Mouse (Mus musculus) hindbrain, postnatal 0 days (tissue): ENCODE data around the gene Ttll8. TPM values are rescaled to one million over a fixed set of nuclear protein-coding genes. Genes with fewer than 3 reads are reported as not detected.

Experiments
- ATAC-seq: fragments of 200-750 bp; cut with Nextera tagmentation; 2 replicates; pipeline ENCODE4 v1.8.0; 2017; ENCODE audit warnings: mild to moderate bottlenecking, moderate TSS enrichment, moderate library complexity
- DNase-seq: peaks from one replicate; pipeline ENCODE4 v3.0.0-alpha.2; 2015; ENCODE audit warnings: low spot score
- H3K27ac ChIP-seq: fragments of 300-500 bp; sonication (generic); 2 replicates; pipeline ENCODE4 v1.5.1; 2014; ENCODE audit warnings: mild to moderate bottlenecking
- H3K27me3 ChIP-seq: fragments of 300-500 bp; sonication (generic); 2 replicates; pipeline ENCODE4 v1.6.1; 2014; ENCODE audit warnings: low read length, mixed read lengths; ENCODE audit not compliant: insufficient read depth
- H3K36me3 ChIP-seq: fragments of 300-500 bp; sonication (generic); 2 replicates; pipeline ENCODE4 v1.6.1; 2014; ENCODE audit warnings: low read length, mixed read lengths; ENCODE audit not compliant: insufficient read depth
- H3K4me1 ChIP-seq: fragments of 300-500 bp; sonication (generic); 2 replicates; pipeline ENCODE4 v1.6.1; 2014; ENCODE audit warnings: antibody characterized with exemption, low read length, mixed read lengths; ENCODE audit not compliant: insufficient read depth
- H3K4me2 ChIP-seq: fragments of 300-500 bp; sonication (generic); 2 replicates; pipeline ENCODE4 v1.6.1; 2014; ENCODE audit warnings: low read depth, mild to moderate bottlenecking, low read length, moderate library complexity, mixed read lengths
- H3K4me3 ChIP-seq: fragments of 300-500 bp; sonication (generic); 2 replicates; pipeline ENCODE4 v1.5.1; 2014; ENCODE audit warnings: low read length
- H3K9ac ChIP-seq: fragments of 300-500 bp; sonication (generic); replicated peaks from 2 replicates; pipeline ENCODE4 v1.6.1; 2014; ENCODE audit warnings: mild to moderate bottlenecking, low read length, moderate library complexity, mixed read lengths
- H3K9me3 ChIP-seq: fragments of 300-500 bp; sonication (generic); 2 replicates; pipeline ENCODE4 v1.6.1; 2016; ENCODE audit warnings: low read length, mixed read lengths
- CTCF ChIP-seq: IDR thresholded peaks from 2 replicates; pipeline ENCODE4 v1.5.1; 2016; ENCODE audit warnings: antibody characterized with exemption, control low read depth, low read depth
- WGBS: fragments of 180-500 bp; shearing (Covaris S2); extraction: QIAGEN DNeasy Blood & Tissue Kit; methylation state at CpG from one replicate; pipeline ENCODE4 v1.1.7; 2014; 5-methylcytosine and 5-hydroxymethylcytosine counted together
- polyA plus RNA-seq: library from polyadenylated mRNA; unstranded; fragments of >200 nt; fragmentation: Nextera tagmentation; extraction: Ambion mirVana; gene quantifications from 2 replicates; pipeline ENCODE4 v1.2.1, GENCODE M21; 2015
- total RNA-seq: library from RNA; depleted of rRNA; stranded (reverse); fragments of >200 nt; gene quantifications from 2 replicates; pipeline ENCODE4 v1.2.3, GENCODE M21; 2014; rRNA removed

Ttll8 gene
- total RNA-seq (0.11 and 0.16 TPM in 2 replicates), polyA plus RNA-seq (0.14 and 0.45 TPM in 2 replicates)

DNA sequence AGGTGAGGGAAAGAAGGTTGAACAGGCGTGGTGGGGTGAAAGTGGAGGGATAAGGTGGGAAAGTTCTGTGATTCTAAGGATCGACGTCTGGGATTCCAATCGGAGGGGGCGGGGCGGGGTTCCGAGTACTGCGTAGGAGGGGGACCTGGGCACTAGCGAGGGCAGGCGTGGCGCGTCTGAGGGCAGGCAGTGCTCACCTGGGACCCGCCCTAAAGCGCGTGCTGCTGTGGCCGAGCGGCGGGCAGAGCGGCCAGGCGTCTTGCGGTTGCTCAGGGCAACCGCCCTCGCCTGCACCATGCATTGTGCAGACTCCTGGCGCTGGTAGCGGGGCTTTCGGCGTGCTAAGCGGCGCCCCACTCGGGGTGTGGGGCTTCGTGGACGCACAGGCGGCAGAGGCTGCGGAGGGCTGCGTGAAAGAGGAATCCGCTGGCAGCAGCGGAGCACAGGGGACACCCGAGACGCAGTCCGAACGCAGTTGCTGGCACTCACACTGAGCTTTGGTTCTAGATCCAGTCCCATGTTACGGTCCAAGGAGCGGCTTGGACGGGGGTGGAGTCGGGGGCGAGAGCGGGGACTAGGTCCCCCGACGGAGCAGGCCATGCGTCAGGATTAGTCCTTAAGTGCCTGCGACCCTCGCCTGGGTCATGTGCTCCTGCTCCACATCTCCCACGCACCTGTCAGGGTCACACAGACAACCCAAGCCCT is at the start of gene Ttll8:
Gene Ttll8 (minus strand): TSS at position 51 of the 705 bp plus-strand sequence.
- Histone ChIP-seq H3K4me3 (peak within 1 kb of the TSS; percentile 42), H3K27me3 (no peaks in the 10 kb centered on the region), H3K36me3 (no peaks in the 10 kb centered on the region), H3K4me1 (peaks cover 5% of the 10 kb centered on the region; the same call in 1 of the 2 replicates), H3K27ac (no peak within 1 kb of the TSS), H3K4me2 (peak within 1 kb of the TSS; percentile 79), H3K9ac (peak within 1 kb of the TSS; percentile 52), H3K9me3 (no peaks in the 10 kb centered on the region)
- 4% methylated on average over 50 of the region's 53 CpGs for WGBS
- DNase-seq (peak; percentile 59), ATAC-seq (peak; percentile 82)
- no peak for TF ChIP-seq CTCF

GRCm38 (mm10) chr15:89001245-89001644 is 47.0 kb upstream of the Ttll8 start:
- no peak overlapping the region for H3K9ac ChIP-seq
- no peaks in the 10 kb centered on the region for H3K9me3 ChIP-seq
- H3K27ac ChIP-seq = no peak overlapping the region
- no peaks in the 10 kb centered on the region for H3K27me3 ChIP-seq
- 70% methylated on average over 3 of the region's 3 CpGs for WGBS
- H3K4me3 ChIP-seq = no peak overlapping the region
- ATAC-seq (no peak), DNase-seq (no peak)
- TF ChIP-seq CTCF = no peak
- no peaks in the 10 kb centered on the region for H3K4me1 ChIP-seq
- no peaks in the 10 kb centered on the region for H3K36me3 ChIP-seq
- no peak overlapping the region for H3K4me2 ChIP-seq

- Histone ChIP-seq H3K4me1 (no peaks in the 10 kb centered on the region), H3K4me3 (no peak overlapping the region), H3K4me2 (no peak overlapping the region), H3K27me3 (no peaks in the 10 kb centered on the region), H3K9ac (no peak overlapping the region), H3K27ac (no peak overlapping the region), H3K9me3 (no peaks in the 10 kb centered on the region), H3K36me3 (no peaks in the 10 kb centered on the region)
- 50% methylated on average over 2 of the region's 2 CpGs for WGBS
- no peak for ATAC-seq
- no peak for DNase-seq
- TF ChIP-seq CTCF = no peak
Measured at GRCm38 (mm10) chr15:89000367-89000766, 46.1 kb upstream of the Ttll8 start.

- peak; percentile 70; the same call in 1 of the 2 replicates for ATAC-seq
- Histone ChIP-seq H3K9me3 (no peaks in the 10 kb centered on the region), H3K4me1 (no peaks in the 10 kb centered on the region), H3K4me3 (no peak overlapping the region), H3K4me2 (no peak overlapping the region), H3K9ac (no peak overlapping the region), H3K36me3 (no peaks in the 10 kb centered on the region), H3K27me3 (no peaks in the 10 kb centered on the region), H3K27ac (no peak overlapping the region)
- WGBS = 76% methylated on average over 2 of the region's 2 CpGs
- DNase-seq = peak; percentile 67
- peak; percentile 76 for TF ChIP-seq CTCF
Measured at GRCm38 (mm10) chr15:88999124-88999523, 44.9 kb upstream of the Ttll8 start.

- Histone ChIP-seq H3K9ac (no peak overlapping the region), H3K27me3 (no peaks in the 10 kb centered on the region), H3K36me3 (no peaks in the 10 kb centered on the region), H3K27ac (no peak overlapping the region), H3K9me3 (no peaks in the 10 kb centered on the region), H3K4me2 (no peak overlapping the region), H3K4me1 (no peaks in the 10 kb centered on the region), H3K4me3 (no peak overlapping the region)
- 78% methylated on average over 8 of the region's 8 CpGs for WGBS
- DNase-seq = no peak
- no peak for ATAC-seq
- TF ChIP-seq CTCF = no peak
Measured at GRCm38 (mm10) chr15:88998636-88999035, 44.4 kb upstream of the Ttll8 start.

DNA sequence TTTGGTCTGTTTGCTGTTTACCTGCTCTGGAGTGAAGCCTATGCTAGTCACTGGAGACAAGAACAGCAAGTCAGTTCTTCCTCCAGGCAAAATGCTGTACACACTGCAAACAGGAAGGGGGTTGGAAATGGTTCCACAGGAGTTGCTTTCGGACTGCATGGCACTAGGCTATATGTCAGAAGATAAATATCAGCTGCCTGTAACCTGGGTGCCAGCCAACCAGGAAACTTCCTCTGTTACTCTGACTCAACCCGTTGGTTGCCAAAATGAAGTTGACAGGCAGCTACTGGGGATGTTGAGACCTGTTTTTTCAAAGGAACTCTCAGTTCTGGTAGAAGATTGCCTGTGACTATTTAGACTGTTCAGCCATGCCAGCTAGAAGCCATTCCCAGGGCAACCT is 35.0 kb upstream of the Ttll8 start:
- Histone ChIP-seq H3K4me1 (no peaks in the 10 kb centered on the region), H3K27me3 (no peaks in the 10 kb centered on the region), H3K9ac (no peak overlapping the region), H3K36me3 (no peaks in the 10 kb centered on the region), H3K27ac (no peak overlapping the region), H3K4me3 (no peak overlapping the region), H3K9me3 (no peaks in the 10 kb centered on the region), H3K4me2 (no peak overlapping the region)
- ATAC-seq = no peak
- 62% methylated on average over 2 of the region's 2 CpGs for WGBS
- no peak for TF ChIP-seq CTCF
- DNase-seq = no peak

GRCm38 (mm10) chr15:88982534-88983079 is 28.4 kb upstream of the Ttll8 start, which contains the start of gene Mov10l1:
Gene Mov10l1 (plus strand): TSS chr15:88982909.
- no peak for TF ChIP-seq CTCF
- WGBS = 95% methylated on average over 31 of the region's 31 CpGs

More at GRCm38 (mm10) chr15:88982534-88983079, 28.4 kb upstream of the Ttll8 start, which contains the start of gene Mov10l1:
- ATAC-seq (no peak), DNase-seq (no peak)
- Histone ChIP-seq H3K36me3 (no peaks in the 10 kb centered on the region), H3K9ac (no peak within 1 kb of the TSS), H3K4me2 (no peak within 1 kb of the TSS), H3K9me3 (no peaks in the 10 kb centered on the region), H3K4me1 (no peaks in the 10 kb centered on the region), H3K27me3 (no peaks in the 10 kb centered on the region), H3K4me3 (no peak within 1 kb of the TSS), H3K27ac (no peak within 1 kb of the TSS)
